Mouse (Mus musculus) limb, embryonic 14.5 days (tissue): ENCODE measurements around the gene Ntpcr. TPM values are rescaled to one million over a fixed set of nuclear protein-coding genes. Genes with fewer than 3 reads are reported as not detected.
A peak's percentile ranks its signal among the peaks of the same experiment; 100 is the strongest.

Experiments
- ATAC-seq: fragments of 200-750 bp; cut with Nextera tagmentation; 2 replicates; pipeline ENCODE4 v1.8.0; 2017; ENCODE audit warnings: low read depth, moderate number of reproducible peaks, moderate TSS enrichment; ENCODE audit not compliant: low FRiP score
- DNase-seq: peaks from one replicate; pipeline ENCODE4 v3.0.0-alpha.2; 2015; ENCODE audit warnings: low spot score
- H3K27ac ChIP-seq: fragments of 300-500 bp; sonication (generic); replicated peaks from 2 replicates; pipeline ENCODE4 v1.5.1; 2014; ENCODE audit warnings: low read depth, mild to moderate bottlenecking, low read length, moderate library complexity, mixed read lengths
- H3K27me3 ChIP-seq: fragments of 300-500 bp; sonication (generic); 2 replicates; pipeline ENCODE4 v1.6.1; 2014; ENCODE audit warnings: low read length, mixed read lengths; ENCODE audit not compliant: control insufficient read depth, insufficient read depth
- H3K36me3 ChIP-seq: fragments of 300-500 bp; sonication (generic); 2 replicates; pipeline ENCODE4 v1.6.1; 2014; ENCODE audit warnings: mild to moderate bottlenecking, low read length, moderate library complexity, mixed read lengths; ENCODE audit not compliant: control insufficient read depth, insufficient read depth
- H3K4me1 ChIP-seq: fragments of 300-500 bp; sonication (generic); 2 replicates; pipeline ENCODE4 v1.6.1; 2014; ENCODE audit warnings: antibody characterized with exemption, low read length, mixed read lengths; ENCODE audit not compliant: control insufficient read depth, insufficient read depth
- H3K4me2 ChIP-seq: fragments of 300-500 bp; sonication (generic); replicated peaks from 2 replicates; pipeline ENCODE4 v1.6.1; 2014; ENCODE audit warnings: low read depth, mild to moderate bottlenecking, low read length, moderate library complexity; ENCODE audit not compliant: severe bottlenecking
- H3K4me3 ChIP-seq: fragments of 300-500 bp; sonication (generic); replicated peaks from 2 replicates; pipeline ENCODE4 v1.5.1; 2014; ENCODE audit warnings: low read length
- H3K9ac ChIP-seq: fragments of 300-500 bp; sonication (generic); 2 replicates; pipeline ENCODE4 v1.6.1; 2014; ENCODE audit warnings: mild to moderate bottlenecking, low read depth, low read length, moderate library complexity; ENCODE audit not compliant: severe bottlenecking
- H3K9me3 ChIP-seq: fragments of 300-500 bp; sonication (generic); 2 replicates; pipeline ENCODE4 v1.6.1; 2016; ENCODE audit warnings: low read length; ENCODE audit not compliant: control insufficient read depth
- POLR2A ChIP-seq: fragments of 200-500 bp; IDR thresholded peaks from 2 replicates; pipeline ENCODE4 v1.8.0; 2012; ENCODE audit warnings: inconsistent platforms, mild to moderate bottlenecking, moderate library complexity, borderline replicate concordance; ENCODE audit not compliant: insufficient read depth, insufficient read length; ENCODE audit errors: extremely low read depth
- WGBS: fragments of 180-500 bp; shearing (Covaris S2); extraction: QIAGEN DNeasy Blood & Tissue Kit; methylation state at CpG from one replicate; pipeline ENCODE4 v1.1.7; 2014; 5-methylcytosine and 5-hydroxymethylcytosine counted together
- polyA plus RNA-seq, 2 experiments: library from polyadenylated mRNA; depleted of rRNA in 1 of 2; stranded (reverse) in 1 of 2; unstranded in 1 of 2; fragments of >200 nt; fragmentation: Nextera tagmentation in 1 of 2; extraction: Ambion mirVana in 1 of 2; gene quantifications; 2 replicates each; pipeline versions ENCODE4 v1.2.1 to v1.2.3; 2012 to 2014

Ntpcr gene
- polyA plus RNA-seq, 2 experiments = 39.0 to 45.3 TPM

DNA sequence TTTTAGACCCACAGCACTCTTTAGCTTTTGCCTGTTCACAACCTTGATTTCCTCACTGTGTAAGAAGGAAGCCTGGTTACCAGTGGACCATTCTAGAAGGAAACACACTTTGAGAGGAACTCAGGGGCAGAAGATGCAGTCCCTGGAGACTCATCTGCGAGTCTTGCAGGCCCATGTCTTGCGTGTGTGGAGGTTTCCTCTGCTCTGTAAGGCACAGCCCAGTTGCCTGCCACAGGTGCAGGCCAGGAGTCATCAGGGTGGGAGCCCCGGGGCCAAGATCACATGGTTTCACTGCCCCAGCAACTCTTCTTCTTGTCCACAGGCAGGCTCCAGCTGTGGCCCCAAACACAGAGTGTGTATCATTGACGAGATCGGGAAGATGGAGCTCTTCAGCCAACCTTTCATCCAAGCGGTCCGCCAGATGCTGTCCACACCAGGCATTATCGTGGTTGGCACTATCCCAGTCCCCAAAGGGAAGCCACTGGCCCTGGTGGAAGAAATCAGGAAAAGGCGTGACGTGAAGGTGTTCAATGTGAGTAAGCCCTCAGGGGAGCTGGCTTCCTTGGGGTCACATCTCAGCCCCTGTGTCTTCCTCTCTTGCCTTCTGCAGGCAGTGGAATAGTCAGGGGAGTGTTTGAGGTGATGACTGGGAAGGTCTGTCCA is 15.3 kb downstream of the Ntpcr start:
- H3K4me2 ChIP-seq = no peak overlapping the region
- no peak overlapping the region for H3K27ac ChIP-seq
- 0 out of 2 replicates have a peak, but pooled peaks cover 6% of the 10 kb centered on the region for H3K36me3 ChIP-seq
- no peak for TF ChIP-seq POLR2A
- WGBS = 83% methylated on average over 10 of the region's 10 CpGs
- no peaks in the 10 kb centered on the region for H3K9me3 ChIP-seq
- ATAC-seq = no peak
- no peak overlapping the region for H3K9ac ChIP-seq
- no peaks in the 10 kb centered on the region for H3K27me3 ChIP-seq
- H3K4me1 ChIP-seq = peaks cover 4% of the 10 kb centered on the region; the same call in 1 of the 2 replicates
- H3K4me3 ChIP-seq = no peak overlapping the region
- DNase-seq = no peak

DNA sequence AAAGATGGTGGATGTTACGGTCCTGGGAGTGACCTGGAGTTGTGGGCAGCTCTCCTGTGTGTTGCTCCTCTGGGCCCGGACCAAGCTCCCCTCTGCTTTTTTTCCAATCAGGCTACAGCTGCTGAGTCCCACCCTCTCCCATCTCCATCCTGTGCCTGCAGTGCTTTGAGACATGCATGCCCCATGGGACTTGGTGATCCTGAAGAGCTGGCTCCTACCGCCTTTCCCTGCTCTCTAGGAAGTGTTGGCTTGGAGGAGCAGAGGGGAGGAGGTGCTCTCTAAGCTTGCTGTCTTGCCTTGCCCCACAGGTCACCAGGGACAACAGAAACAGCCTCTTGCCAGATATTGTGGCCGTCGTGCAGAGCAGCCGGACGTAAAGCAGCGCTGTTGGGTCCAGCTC is 17.6 kb downstream of the Ntpcr start:
- H3K4me2 ChIP-seq = no peak overlapping the region
- H3K36me3 ChIP-seq = no peaks in the 10 kb centered on the region
- H3K9ac ChIP-seq = no peak overlapping the region
- 0 out of 2 replicates have a peak overlapping the region, but pooled peaks have one; percentile 13 for H3K27ac ChIP-seq
- no peaks in the 10 kb centered on the region for H3K9me3 ChIP-seq
- H3K4me1 ChIP-seq = peaks cover 17% of the 10 kb centered on the region
- no peak for TF ChIP-seq POLR2A
- ATAC-seq (no peak), DNase-seq (no peak)
- H3K27me3 ChIP-seq = no peaks in the 10 kb centered on the region
- WGBS = 62% methylated on average over 8 of the region's 8 CpGs
- no peak overlapping the region for H3K4me3 ChIP-seq

DNA sequence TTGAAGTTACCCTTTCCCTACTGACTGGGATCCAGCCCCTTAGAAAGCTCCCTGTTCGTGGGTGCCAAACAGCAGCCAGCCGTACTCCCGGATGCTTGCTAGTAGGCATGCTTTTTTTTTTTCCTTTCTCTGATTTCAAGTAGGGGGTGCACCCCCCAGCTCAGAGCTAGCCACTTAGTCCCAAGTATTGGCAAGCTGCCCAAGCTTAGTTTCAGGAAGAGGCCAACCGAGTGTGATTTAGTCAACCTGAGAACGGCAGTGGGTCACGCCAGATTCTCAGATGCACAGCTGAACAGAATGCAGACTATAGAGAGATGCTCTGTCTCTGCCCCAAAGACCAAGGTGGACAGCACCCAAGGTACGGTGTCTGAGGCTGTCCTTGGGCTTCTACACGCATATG is 21.1 kb downstream of the Ntpcr start:
- no peak for ATAC-seq
- Histone ChIP-seq H3K4me2 (no peak overlapping the region), H3K27ac (no peak overlapping the region), H3K36me3 (no peaks in the 10 kb centered on the region), H3K9me3 (no peaks in the 10 kb centered on the region), H3K9ac (no peak overlapping the region), H3K4me3 (no peak overlapping the region), H3K27me3 (no peaks in the 10 kb centered on the region), H3K4me1 (peaks cover 17% of the 10 kb centered on the region)
- peak; percentile 31 for DNase-seq
- no peak for TF ChIP-seq POLR2A
- WGBS = 39% methylated on average over 8 of the region's 8 CpGs

DNA sequence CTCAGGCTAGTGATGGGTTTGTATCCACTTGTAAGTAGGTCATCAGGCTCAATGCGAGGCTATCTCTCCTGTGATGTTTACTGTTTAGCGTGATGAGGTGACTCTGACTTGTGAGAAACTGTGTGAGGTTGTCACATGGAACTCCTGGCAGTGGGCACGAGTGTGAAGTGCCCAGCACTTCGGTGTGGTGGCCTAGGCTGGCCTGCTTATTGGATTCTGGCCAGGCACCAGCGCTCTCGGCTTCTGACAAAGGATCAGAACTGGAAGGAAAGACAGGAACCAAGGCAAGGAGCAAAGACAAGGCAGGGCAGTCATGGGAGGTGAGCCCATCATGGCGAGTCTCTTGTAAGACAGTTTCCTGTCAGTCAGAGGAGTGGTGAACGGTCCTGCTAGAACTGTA is 26.1 kb downstream of the Ntpcr start:
- H3K9ac ChIP-seq = no peak overlapping the region
- H3K9me3 ChIP-seq = no peaks in the 10 kb centered on the region
- TF ChIP-seq POLR2A = no peak
- no peak overlapping the region for H3K4me3 ChIP-seq
- H3K4me1 ChIP-seq = peaks cover 15% of the 10 kb centered on the region
- 78% methylated on average over 8 of the region's 8 CpGs for WGBS
- H3K36me3 ChIP-seq = no peaks in the 10 kb centered on the region
- H3K27ac ChIP-seq = no peak overlapping the region
- no peaks in the 10 kb centered on the region for H3K27me3 ChIP-seq
- no peak overlapping the region for H3K4me2 ChIP-seq
- ATAC-seq = no peak
- no peak for DNase-seq

DNA sequence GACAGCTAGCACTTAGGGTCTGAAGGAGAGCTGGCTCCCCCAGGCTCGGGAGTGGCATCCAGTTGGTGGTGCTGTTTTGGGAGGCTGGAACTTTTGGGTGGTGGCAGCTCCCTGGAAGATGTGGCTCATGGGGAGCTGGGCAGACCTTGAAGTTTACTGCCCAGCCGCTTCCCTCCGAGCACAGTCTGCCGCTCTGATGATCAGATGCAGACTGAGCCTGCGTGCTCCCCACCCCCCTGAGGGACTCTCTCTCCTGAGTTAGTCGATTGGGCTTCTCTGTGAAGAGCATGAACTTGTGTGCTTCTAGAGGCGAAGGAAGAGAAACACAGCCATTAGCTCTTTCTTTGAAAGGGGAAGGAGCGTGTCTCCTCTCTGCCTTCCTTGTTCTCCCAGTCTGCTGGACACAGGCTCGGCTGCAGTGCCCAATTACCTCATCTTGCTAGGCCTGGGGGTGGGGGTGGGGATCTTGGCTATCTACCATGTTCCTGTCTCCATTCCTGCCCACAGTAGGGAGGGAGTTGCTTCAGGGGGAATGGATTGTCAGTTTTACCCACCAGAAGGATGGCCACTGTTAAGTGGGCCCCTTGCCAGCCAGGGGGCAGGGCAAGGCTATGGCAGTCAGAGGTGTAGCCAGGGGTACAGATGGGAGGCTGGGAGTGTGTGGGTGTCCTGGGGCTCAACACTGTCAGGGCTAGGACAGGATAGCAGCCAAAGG is 26.8 kb downstream of the Ntpcr start:
- Histone ChIP-seq H3K27me3 (no peaks in the 10 kb centered on the region), H3K4me3 (no peak overlapping the region), H3K9ac (0 out of 2 replicates have a peak overlapping the region, but pooled peaks have one; percentile 28), H3K36me3 (no peaks in the 10 kb centered on the region), H3K27ac (peak overlapping the region; percentile 1; the same call in 1 of the 2 replicates), H3K4me2 (no peak overlapping the region), H3K4me1 (peaks cover 11% of the 10 kb centered on the region), H3K9me3 (no peaks in the 10 kb centered on the region)
- 26% methylated on average over 9 of the region's 9 CpGs for WGBS
- DNase-seq (no peak), ATAC-seq (no peak)
- TF ChIP-seq POLR2A = no peak
